Mouse (Mus musculus) ES-E14 (cell line): ENCODE measurements around the gene Acox2.

Experiments
- HCFC1 ChIP-seq: IDR thresholded peaks from 2 replicates; pipeline ENCODE4 v1.6.1; 2012; ENCODE audit warnings: low read length, inconsistent platforms, borderline replicate concordance; ENCODE audit not compliant: insufficient read depth
- ZC3H11A ChIP-seq: IDR thresholded peaks from 2 replicates; pipeline ENCODE4 v1.6.1; 2012; ENCODE audit warnings: low read depth, mild to moderate bottlenecking, inconsistent platforms, low read length, borderline replicate concordance
- ZNF384 ChIP-seq: IDR thresholded peaks from 2 replicates; pipeline ENCODE4 v1.6.1; 2012; ENCODE audit warnings: low read depth, low read length, inconsistent platforms

DNA sequence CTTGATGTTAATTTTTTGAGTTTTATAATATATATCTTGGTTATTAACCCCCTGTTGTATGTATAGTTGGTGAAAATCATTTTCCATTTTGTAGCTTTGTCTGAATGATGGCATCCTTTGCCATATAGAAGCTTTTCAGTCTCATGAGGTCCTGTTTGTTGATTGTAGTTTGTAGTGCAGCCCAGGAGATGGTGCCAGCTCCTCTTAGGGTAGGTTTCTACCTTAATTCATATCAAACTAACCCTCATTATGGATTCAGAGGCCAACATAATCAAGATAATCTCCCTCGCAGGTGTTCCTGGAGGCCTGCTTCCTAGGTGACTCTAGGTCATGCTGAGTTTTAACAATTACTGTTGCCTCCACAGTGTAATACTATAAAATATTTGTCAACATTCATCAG lies 3.1 kb upstream of the Acox2 start:
- TF ChIP-seq ZC3H11A (no peak), ZNF384 (no peak), HCFC1 (no peak)
